Mouse (Mus musculus) gastrocnemius, postnatal 14 days (tissue): ENCODE measurements at regions not wholly inside any gene's neighbourhood (a gene's known extent, or its start where the extent isn't known, plus 50 kb on each side); places are given as distances from the start of the nearest gene placed in this dataset.
"Not testable (repeated sequence)": the region's sequence is repeated elsewhere in the genome, so short reads cannot be mapped to it uniquely, and the experiment has no call there.

Experiments
- DNase-seq: peaks from one replicate; pipeline ENCODE4 v3.0.0; 2021; ENCODE audit warnings: mixed read lengths
- intact Hi-C: fragments of 180-260 bp; cut with DNase I; formaldehyde crosslinking; loops from one replicate; pipeline ENCODE4 v1.15.1; 2025; ENCODE audit warnings: low total_unique reads

- DNase-seq, intact Hi-C loops: not testable (repeated sequence)
Measured at GRCm38 (mm10) chr10:103507051-103507450, 139.5 kb downstream of the Slc6a15 start.

- intact Hi-C loops, result no loop called here
- DNase-seq, result no peak
Measured at GRCm38 (mm10) chr10:103544502-103544901, 176.9 kb downstream of the Slc6a15 start.

- no peak for DNase-seq
- intact Hi-C loops, result no loop called here
Measured at GRCm38 (mm10) chr10:103549510-103549909, 181.9 kb downstream of the Slc6a15 start.

- DNase-seq, result no peak
- intact Hi-C loops, result no loop called here
Measured at GRCm38 (mm10) chr10:103585097-103585496, 217.5 kb downstream of the Slc6a15 start.

GRCm38 (mm10) chr10:103585504-103585903 is 217.9 kb downstream of the Slc6a15 start:
- no peak for DNase-seq
- intact Hi-C loops, result no loop called here

GRCm38 (mm10) chr10:103591985-103592384 is 224.4 kb downstream of the Slc6a15 start:
- intact Hi-C loops, result no loop called here
- no peak for DNase-seq

GRCm38 (mm10) chr10:103641162-103641561 is 273.6 kb downstream of the Slc6a15 start:
- DNase-seq, result no peak
- intact Hi-C loops, result no loop called here

GRCm38 (mm10) chr10:103649848-103650247 is 282.3 kb downstream of the Slc6a15 start:
- intact Hi-C loops, result no loop called here
- DNase-seq, result no peak

- intact Hi-C loops, result no loop called here
- no peak for DNase-seq
Measured at GRCm38 (mm10) chr10:103673081-103673480, 305.5 kb downstream of the Slc6a15 start.

GRCm38 (mm10) chr10:103673765-103674164 is 306.2 kb downstream of the Slc6a15 start:
- no peak for DNase-seq
- intact Hi-C loops, result no loop called here

- peak; percentile 4 for DNase-seq
- intact Hi-C loops, result no loop called here
Measured at GRCm38 (mm10) chr10:103692682-103693081, 325.1 kb downstream of the Slc6a15 start.

- no peak for DNase-seq
- intact Hi-C loops, result no loop called here
Measured at GRCm38 (mm10) chr10:103715080-103715725, 347.6 kb downstream of the Slc6a15 start.

GRCm38 (mm10) chr10:103718998-103719662 is 351.5 kb downstream of the Slc6a15 start:
- no peak for DNase-seq
- intact Hi-C loops, result no loop called here

GRCm38 (mm10) chr10:103726680-103727079 is 359.1 kb downstream of the Slc6a15 start:
- no peak for DNase-seq
- intact Hi-C loops, result no loop called here

GRCm38 (mm10) chr10:103731522-103731921 is 363.9 kb downstream of the Slc6a15 start:
- intact Hi-C loops, result no loop called here
- no peak for DNase-seq

GRCm38 (mm10) chr10:103731981-103732380 is 364.4 kb downstream of the Slc6a15 start:
- intact Hi-C loops, result no loop called here
- DNase-seq, result no peak

- no peak for DNase-seq
- intact Hi-C loops, result no loop called here
Measured at GRCm38 (mm10) chr10:103780127-103780526, 362.7 kb upstream of the Gm21293 start.

- intact Hi-C loops, result no loop called here
- no peak for DNase-seq
Measured at GRCm38 (mm10) chr10:103784920-103785319, 357.9 kb upstream of the Gm21293 start.

GRCm38 (mm10) chr10:103829079-103829478 is 313.7 kb upstream of the Gm21293 start:
- DNase-seq, result no peak
- intact Hi-C loops, result no loop called here

- intact Hi-C loops, result no loop called here
- DNase-seq, result no peak
Measured at GRCm38 (mm10) chr10:103832063-103832462, 310.7 kb upstream of the Gm21293 start.

GRCm38 (mm10) chr10:103855211-103855610 is 287.6 kb upstream of the Gm21293 start:
- intact Hi-C loops, result no loop called here
- DNase-seq, result peak; percentile 3
